Mouse (Mus musculus): ENCODE results near the gene Gm20509. TPM values are rescaled to one million over a fixed set of nuclear protein-coding genes. Genes with fewer than 3 reads are reported as not detected.

Gm20509 gene
- total RNA-seq, 1 experiment, result not detected

DNA sequence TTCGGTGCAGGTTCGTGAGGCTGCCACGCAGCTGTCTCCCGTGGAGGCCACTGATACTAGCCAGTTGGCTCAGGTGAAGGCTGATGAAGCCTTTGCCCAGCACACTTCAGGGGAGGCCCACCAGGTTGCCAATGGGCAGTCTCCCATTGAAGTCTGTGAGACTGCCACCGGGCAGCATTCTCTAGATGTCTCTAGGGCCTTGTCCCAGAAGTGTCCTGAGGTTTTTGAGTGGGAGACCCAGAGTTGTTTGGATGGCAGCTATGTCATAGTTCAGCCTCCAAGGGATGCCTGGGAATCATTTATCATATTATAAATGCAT is 1.6 kb downstream of the Gm20509 start:
- Histone ChIP-seq H3K36me3 (ENCODE audit: control insufficient read depth, insufficient read depth, low read length, poor library complexity, severe bottlenecking) (no peaks in the 10 kb centered on the region), H3K4me3 (ENCODE audit: insufficient read depth in 1 of 2, low read depth in 1 of 2, low read length in 2 of 2, poor library complexity in 1 of 2, severe bottlenecking in 1 of 2) (peak overlapping the region; percentile 57 to 75; a peak in 3 of 4 replicates), H3K27ac (ENCODE audit: insufficient read depth, low read depth, low read length, poor library complexity, severe bottlenecking) (no peak overlapping the region), H3K4me1 (ENCODE audit: control insufficient read depth in 2 of 2, insufficient read depth in 2 of 2, low read length in 2 of 2, poor library complexity in 1 of 2) (peaks cover 13 to 19% of the 10 kb centered on the region in 2 experiments), H3K9me3 (ENCODE audit: control insufficient read depth, insufficient read depth, low read depth, low read length) (no peaks in the 10 kb centered on the region), H3K9ac (ENCODE audit: insufficient read depth, low read depth, low read length, poor library complexity, severe bottlenecking) (peak overlapping the region; percentile 72)
- TF ChIP-seq MAFK (IDR thresholded peaks at IDR 0.05; ENCODE audit: insufficient read depth, low read depth, low read length) (no peak), ZC3H11A (IDR thresholded peaks at IDR 0.05; ENCODE audit: borderline replicate concordance, low read depth, low read length) (no peak), CHD2 (IDR thresholded peaks at IDR 0.05; ENCODE audit: low read depth, low read length) (no peak), HCFC1 (IDR thresholded peaks at IDR 0.05; ENCODE audit: borderline replicate concordance, insufficient read depth, low read length) (no peak), ZNF384 (IDR thresholded peaks at IDR 0.05; ENCODE audit: low read depth, low read length) (no peak)
- DNase-seq (ENCODE audit: low read depth, low spot score), result no peak
- in situ Hi-C loops (cut with MboI; ENCODE audit: low sequenced_read_pairs in 2 of 2, unreplicated experiment in 2 of 2), result no loop called here

- no peaks in the 10 kb centered on the region for H3K36me3 ChIP-seq (ENCODE audit: control insufficient read depth, insufficient read depth, low read length, poor library complexity, severe bottlenecking)
- TF ChIP-seq CHD2 (IDR thresholded peaks at IDR 0.05; ENCODE audit: low read depth, low read length) (no peak), MAFK (IDR thresholded peaks at IDR 0.05; ENCODE audit: insufficient read depth, low read depth, low read length) (no peak), ZNF384 (IDR thresholded peaks at IDR 0.05; ENCODE audit: low read depth, low read length) (no peak), ZC3H11A (IDR thresholded peaks at IDR 0.05; ENCODE audit: borderline replicate concordance, low read depth, low read length) (no peak), HCFC1 (IDR thresholded peaks at IDR 0.05; ENCODE audit: borderline replicate concordance, insufficient read depth, low read length) (no peak)
- no peaks in the 10 kb centered on the region for H3K9me3 ChIP-seq (ENCODE audit: control insufficient read depth, insufficient read depth, low read depth, low read length)
- DNase-seq (ENCODE audit: low read depth, low spot score), result no peak
- in situ Hi-C loops (cut with MboI; ENCODE audit: low sequenced_read_pairs in 2 of 2, unreplicated experiment in 2 of 2), result no loop called here
- peaks cover 12 to 13% of the 10 kb centered on the region in 2 experiments for H3K4me1 ChIP-seq (ENCODE audit: control insufficient read depth in 2 of 2, insufficient read depth in 2 of 2, low read length in 2 of 2, poor library complexity in 1 of 2)
- no peak overlapping the region for H3K4me3 ChIP-seq (ENCODE audit: insufficient read depth in 1 of 2, low read depth in 1 of 2, low read length in 2 of 2, poor library complexity in 1 of 2, severe bottlenecking in 1 of 2)
- no peak overlapping the region for H3K9ac ChIP-seq (ENCODE audit: insufficient read depth, low read depth, low read length, poor library complexity, severe bottlenecking)
- no peak overlapping the region for H3K27ac ChIP-seq (ENCODE audit: insufficient read depth, low read depth, low read length, poor library complexity, severe bottlenecking)
Measured at GRCm38 (mm10) chr9:73105141-73105540, 2.9 kb downstream of the Gm20509 start.

DNA sequence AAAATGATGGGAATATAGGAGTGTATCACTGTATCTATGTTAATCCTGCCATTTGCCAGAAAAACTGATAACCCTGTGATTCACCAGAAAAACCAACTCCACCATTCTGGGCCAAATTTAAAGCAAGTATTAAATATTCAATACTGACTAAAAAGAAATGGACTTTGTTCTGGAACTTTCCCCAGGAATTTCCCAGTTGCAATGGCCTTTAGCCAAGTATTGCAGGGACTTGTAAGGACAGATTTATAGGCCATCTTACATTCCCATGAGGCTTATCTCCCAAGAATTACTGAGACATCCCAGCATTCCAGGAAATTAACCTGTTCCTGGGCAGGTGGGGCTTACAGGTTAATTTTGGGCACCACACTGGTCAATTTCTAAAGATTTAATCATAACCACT is 3.5 kb downstream of the Gm20509 start:
- Histone ChIP-seq H3K9ac (ENCODE audit: insufficient read depth, low read depth, low read length, poor library complexity, severe bottlenecking) (no peak overlapping the region), H3K27ac (ENCODE audit: insufficient read depth, low read depth, low read length, poor library complexity, severe bottlenecking) (no peak overlapping the region), H3K9me3 (ENCODE audit: control insufficient read depth, insufficient read depth, low read depth, low read length) (no peaks in the 10 kb centered on the region), H3K4me1 (ENCODE audit: control insufficient read depth in 2 of 2, insufficient read depth in 2 of 2, low read length in 2 of 2, poor library complexity in 1 of 2) (peaks cover 12 to 13% of the 10 kb centered on the region in 2 experiments), H3K36me3 (ENCODE audit: control insufficient read depth, insufficient read depth, low read length, poor library complexity, severe bottlenecking) (no peaks in the 10 kb centered on the region), H3K4me3 (ENCODE audit: insufficient read depth in 1 of 2, low read depth in 1 of 2, low read length in 2 of 2, poor library complexity in 1 of 2, severe bottlenecking in 1 of 2) (no peak overlapping the region)
- DNase-seq (ENCODE audit: low read depth, low spot score), result no peak
- in situ Hi-C loops (cut with MboI; ENCODE audit: low sequenced_read_pairs in 2 of 2, unreplicated experiment in 2 of 2), result no loop called here
- TF ChIP-seq ZNF384 (IDR thresholded peaks at IDR 0.05; ENCODE audit: low read depth, low read length) (no peak), MAFK (IDR thresholded peaks at IDR 0.05; ENCODE audit: insufficient read depth, low read depth, low read length) (no peak), HCFC1 (IDR thresholded peaks at IDR 0.05; ENCODE audit: borderline replicate concordance, insufficient read depth, low read length) (no peak)

GRCm38 (mm10) chr9:73112919-73113906 is 10.9 kb downstream of the Gm20509 start, which contains the start of gene Rsl24d1:
Gene Rsl24d1, plus strand, starts transcription at chr9:73113426.
- peak within 1 kb of the TSS; percentile 85 for H3K9ac ChIP-seq (ENCODE audit: insufficient read depth, low read depth, low read length, poor library complexity, severe bottlenecking)
- peak within 1 kb of the TSS; percentile 85 for H3K27ac ChIP-seq (ENCODE audit: insufficient read depth, low read depth, low read length, poor library complexity, severe bottlenecking)

More at GRCm38 (mm10) chr9:73112919-73113906, 10.9 kb downstream of the Gm20509 start, which contains the start of gene Rsl24d1:
- H3K4me1 ChIP-seq (ENCODE audit: control insufficient read depth in 2 of 2, insufficient read depth in 2 of 2, low read length in 2 of 2, poor library complexity in 1 of 2), result 0 out of 4 replicates have a peak, but pooled peaks cover 0 to 1% of the 10 kb centered on the region in 2 experiments
- peak; percentile 81 for DNase-seq (ENCODE audit: low read depth, low spot score)
- H3K36me3 ChIP-seq (ENCODE audit: control insufficient read depth, insufficient read depth, low read length, poor library complexity, severe bottlenecking), result peaks cover 14% of the 10 kb centered on the region
- H3K9me3 ChIP-seq (ENCODE audit: control insufficient read depth, insufficient read depth, low read depth, low read length), result no peaks in the 10 kb centered on the region
- in situ Hi-C loops (cut with MboI; ENCODE audit: low sequenced_read_pairs in 2 of 2, unreplicated experiment in 2 of 2), result no loop called here
- peak within 1 kb of the TSS; percentile 73 to 95 for H3K4me3 ChIP-seq (ENCODE audit: insufficient read depth in 1 of 2, low read depth in 1 of 2, low read length in 2 of 2, poor library complexity in 1 of 2, severe bottlenecking in 1 of 2)
- TF ChIP-seq HCFC1 (IDR thresholded peaks at IDR 0.05; ENCODE audit: borderline replicate concordance, insufficient read depth, low read length) (peak; percentile 81), ZNF384 (IDR thresholded peaks at IDR 0.05; ENCODE audit: low read depth, low read length) (no peak)
